Mouse (Mus musculus): ENCODE results near the gene Rwdd2b. TPM values are rescaled to one million over a fixed set of nuclear protein-coding genes. Genes with fewer than 3 reads are reported as not detected.
A peak's percentile ranks its signal among the peaks of the same experiment; 100 is the strongest.

The Rwdd2b gene
- total and polyA plus RNA-seq, 3 experiments = 11.3 to 17.2 TPM; not detected in 1

GRCm38 (mm10) chr16:87420662-87421061, 19.7 kb downstream of the Rwdd2b start:
- DNase-seq (ENCODE audit: low read depth, low spot score) = no peak
- Histone ChIP-seq H3K9me3 (replicated peaks; ENCODE audit: insufficient read depth, low read length) (no peaks in the 10 kb centered on the region), H3K4me1 (ENCODE audit: control insufficient read depth in 1 of 2, insufficient read depth in 2 of 2, low read length in 2 of 2) (no peaks in the 10 kb centered on the region), H3K27me3 (ENCODE audit: control insufficient read depth in 1 of 2, insufficient read depth in 2 of 2, low read length in 2 of 2) (no peaks in the 10 kb centered on the region), H3K9ac (ENCODE audit: control insufficient read depth, low read depth, low read length, poor library complexity, severe bottlenecking) (no peak overlapping the region), H3K4me3 (ENCODE audit: control insufficient read depth in 1 of 2, insufficient read depth in 1 of 2, low read depth in 2 of 2, low read length in 2 of 2) (no peak overlapping the region), H3K27ac (ENCODE audit: control insufficient read depth, low read depth, low read length) (no peak overlapping the region), H3K79me2 (ENCODE audit: control insufficient read depth, insufficient read depth, low read length, poor library complexity) (peaks cover 1% of the 10 kb centered on the region; the same call in 1 of the 2 replicates), H3K36me3 (ENCODE audit: control insufficient read depth in 1 of 2, insufficient read depth in 2 of 2, low read length in 2 of 2) (peaks cover 0 to 34% of the 10 kb centered on the region in 2 experiments; a peak in 2 of 4 replicates)
- TF ChIP-seq KAT2A (conservative IDR thresholded peaks at IDR 0.05; ENCODE audit: low read depth, low read length) = no peak
- no peak for TF ChIP-seq GATA1 (IDR thresholded peaks at IDR 0.05; ENCODE audit: low read depth, low read length)
- TF ChIP-seq RAD21 (IDR thresholded peaks at IDR 0.05; ENCODE audit: low read depth, low read length) = no peak

DNA sequence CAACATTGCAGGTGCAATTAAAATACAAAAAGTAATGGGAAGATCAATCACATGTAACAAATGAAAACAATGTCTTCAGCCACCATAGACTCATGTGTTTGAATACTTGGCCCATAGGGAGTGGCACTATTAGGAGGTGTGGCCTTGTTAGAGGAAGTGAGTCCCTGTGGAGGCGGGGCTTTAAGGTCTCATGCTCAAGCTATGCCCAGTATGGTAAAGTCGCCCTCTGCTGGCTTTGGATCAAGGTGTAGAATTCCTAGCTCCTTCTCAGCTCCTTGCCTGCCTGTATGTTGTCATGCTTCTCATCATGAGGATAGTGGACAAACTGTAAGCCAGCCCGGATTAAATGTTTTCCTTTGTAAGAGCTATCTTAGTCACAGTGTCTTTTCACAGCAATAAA, 35.4 kb downstream of the Rwdd2b start:
- H3K4me1 ChIP-seq (ENCODE audit: control insufficient read depth in 1 of 2, insufficient read depth in 2 of 2, low read length in 2 of 2) = no peaks in the 10 kb centered on the region
- H3K36me3 ChIP-seq (ENCODE audit: control insufficient read depth in 1 of 2, insufficient read depth in 2 of 2, low read length in 2 of 2) = peaks cover 0 to 34% of the 10 kb centered on the region in 2 experiments; a peak in 3 of 4 replicates
- no peaks in the 10 kb centered on the region for H3K9me3 ChIP-seq (replicated peaks; ENCODE audit: insufficient read depth, low read length)
- no peak overlapping the region for H3K4me3 ChIP-seq (ENCODE audit: control insufficient read depth in 1 of 2, insufficient read depth in 1 of 2, low read depth in 2 of 2, low read length in 2 of 2)
- H3K79me2 ChIP-seq (ENCODE audit: control insufficient read depth, insufficient read depth, low read length, poor library complexity) = no peaks in the 10 kb centered on the region; the same call in 1 of the 2 replicates
- H3K27me3 ChIP-seq (ENCODE audit: control insufficient read depth in 1 of 2, insufficient read depth in 2 of 2, low read length in 2 of 2) = no peaks in the 10 kb centered on the region
- no peak overlapping the region for H3K9ac ChIP-seq (ENCODE audit: control insufficient read depth, low read depth, low read length, poor library complexity, severe bottlenecking)
- DNase-seq (ENCODE audit: low read depth, low spot score) = peak; percentile 89
- TF ChIP-seq CTCF (IDR thresholded peaks at IDR 0.05 in 2 of 3, conservative IDR thresholded peaks at IDR 0.05 in 1 of 3; ENCODE audit: control insufficient read depth in 1 of 3, insufficient read depth in 1 of 3, low read depth in 2 of 3, low read length in 3 of 3, poor library complexity in 1 of 3, severe bottlenecking in 1 of 3) = peak; percentile 34 to 55 (median 47)
- no peak for TF ChIP-seq SIN3A (IDR thresholded peaks at IDR 0.05; ENCODE audit: low read length)
- H3K27ac ChIP-seq (ENCODE audit: control insufficient read depth, low read depth, low read length) = no peak overlapping the region

GRCm38 (mm10) chr16:87393813-87394548, 46.4 kb downstream of the Rwdd2b start:
- DNase-seq (ENCODE audit: low read depth, low spot score) = peak; percentile 67
- Histone ChIP-seq H3K4me1 (ENCODE audit: control insufficient read depth in 1 of 2, insufficient read depth in 2 of 2, low read length in 2 of 2) (no peaks in the 10 kb centered on the region), H3K79me2 (ENCODE audit: control insufficient read depth, insufficient read depth, low read length, poor library complexity) (no peaks in the 10 kb centered on the region), H3K9me3 (replicated peaks; ENCODE audit: insufficient read depth, low read length) (no peaks in the 10 kb centered on the region), H3K27ac (ENCODE audit: control insufficient read depth, low read depth, low read length) (no peak overlapping the region), H3K27me3 (ENCODE audit: control insufficient read depth in 1 of 2, insufficient read depth in 2 of 2, low read length in 2 of 2) (no peaks in the 10 kb centered on the region), H3K4me3 (ENCODE audit: control insufficient read depth in 1 of 2, insufficient read depth in 1 of 2, low read depth in 2 of 2, low read length in 2 of 2) (no peak overlapping the region), H3K9ac (ENCODE audit: control insufficient read depth, low read depth, low read length, poor library complexity, severe bottlenecking) (no peak overlapping the region), H3K36me3 (ENCODE audit: control insufficient read depth in 1 of 2, insufficient read depth in 2 of 2, low read length in 2 of 2) (peaks cover 0 to 6% of the 10 kb centered on the region in 2 experiments; a peak in 2 of 4 replicates)
- TF ChIP-seq MAZ (IDR thresholded peaks at IDR 0.05; ENCODE audit: low read depth, low read length) (no peak), TBP (IDR thresholded peaks at IDR 0.05; ENCODE audit: low read depth, low read length) (no peak), UBTF (IDR thresholded peaks at IDR 0.05; ENCODE audit: borderline replicate concordance, insufficient read depth, low read depth, low read length) (no peak), CTCF (IDR thresholded peaks at IDR 0.05 in 2 of 3, conservative IDR thresholded peaks at IDR 0.05 in 1 of 3; ENCODE audit: control insufficient read depth in 1 of 3, insufficient read depth in 1 of 3, low read depth in 2 of 3, low read length in 3 of 3, poor library complexity in 1 of 3, severe bottlenecking in 1 of 3) (peak; percentile 56 to 81 (median 69)), POLR2A (IDR thresholded peaks at IDR 0.05; ENCODE audit: control insufficient read depth in 1 of 2, insufficient read depth in 1 of 2, low read depth in 1 of 2, low read length in 2 of 2, poor library complexity in 1 of 2) (no peak), EP300 (IDR thresholded peaks at IDR 0.05; ENCODE audit: low read depth in 1 of 2, low read length in 2 of 2) (no peak), NRF1 (IDR thresholded peaks at IDR 0.05; ENCODE audit: insufficient read depth, low read depth, low read length, poor library complexity, severe bottlenecking) (no peak), MXI1 (IDR thresholded peaks at IDR 0.05; ENCODE audit: low read depth, low read length) (no peak), CHD2 (IDR thresholded peaks at IDR 0.05; ENCODE audit: low read length) (no peak), RAD21 (IDR thresholded peaks at IDR 0.05; ENCODE audit: low read depth, low read length) (peak; percentile 52), NELFE (IDR thresholded peaks at IDR 0.05; ENCODE audit: low read depth, low read length) (no peak), ELF1 (IDR thresholded peaks at IDR 0.05; ENCODE audit: low read depth, low read length) (no peak), SMC3 (IDR thresholded peaks at IDR 0.05; ENCODE audit: low read depth, low read length) (peak; percentile 53), TCF12 (IDR thresholded peaks at IDR 0.05; ENCODE audit: low read depth, low read length) (no peak), MAX (IDR thresholded peaks at IDR 0.05; ENCODE audit: low read length) (0 out of 2 replicates have a peak, but pooled peaks have one; percentile 35), JUND (IDR thresholded peaks at IDR 0.05; ENCODE audit: low read depth, low read length) (no peak), SIN3A (IDR thresholded peaks at IDR 0.05; ENCODE audit: low read length) (no peak), MEF2A (IDR thresholded peaks at IDR 0.05; ENCODE audit: extremely low read depth, insufficient replicate concordance, low read depth, low read length, poor library complexity, severe bottlenecking) (no peak)
